Mouse (Mus musculus): ENCODE data around the gene Suz12.
"Not testable (repeated sequence)": the region's sequence is repeated elsewhere in the genome, so short reads cannot be mapped to it uniquely, and the experiment has no call there.

The Suz12 gene

GRCm38 (mm10) chr11:79992035-79992591 is 793 bp upstream of the Suz12 start:
- DNase-seq, result no peak

- peak; percentile 4 to 65 for DNase-seq
Measured at GRCm38 (mm10) chr11:79993356-79994270, 707 bp downstream of the Suz12 start.

GRCm38 (mm10) chr11:79994271-79994988 is 1.5 kb downstream of the Suz12 start:
- no peak for DNase-seq

- not testable (repeated sequence) for DNase-seq
Measured at GRCm38 (mm10) chr11:80016533-80016932, 23.6 kb downstream of the Suz12 start.

GRCm38 (mm10) chr11:80019792-80020191 is 26.9 kb downstream of the Suz12 start:
- no peak for DNase-seq

GRCm38 (mm10) chr11:80021306-80021705 is 28.4 kb downstream of the Suz12 start:
- no peak for DNase-seq

- no peak for DNase-seq
Measured at GRCm38 (mm10) chr11:80037495-80037894, 44.6 kb downstream of the Suz12 start.

GRCm38 (mm10) chr11:80042615-80043418 is 49.9 kb downstream of the Suz12 start:
- DNase-seq, result peak; percentile 57 to 64

- no peak for DNase-seq
Measured at GRCm38 (mm10) chr11:80043419-80043817, 50.5 kb downstream of the Suz12 start.

GRCm38 (mm10) chr11:80046856-80047255 is 54.0 kb downstream of the Suz12 start:
- peak; percentile 47 to 58 for DNase-seq

GRCm38 (mm10) chr11:80050088-80050487 is 57.2 kb downstream of the Suz12 start:
- DNase-seq, result no peak

GRCm38 (mm10) chr11:80052456-80052855 is 59.5 kb downstream of the Suz12 start:
- DNase-seq, result no peak

- DNase-seq, result no peak
Measured at GRCm38 (mm10) chr11:80053171-80053570, 60.3 kb downstream of the Suz12 start.

- no peak for DNase-seq
Measured at GRCm38 (mm10) chr11:80054659-80055058, 61.8 kb downstream of the Suz12 start.

GRCm38 (mm10) chr11:80056141-80056540 is 63.2 kb downstream of the Suz12 start:
- peak; percentile 46 to 75 for DNase-seq

- peak; percentile 10 to 65 for DNase-seq
Measured at GRCm38 (mm10) chr11:80062159-80062558, 69.3 kb downstream of the Suz12 start.

- DNase-seq, result peak in 1 of 2 experiments; percentile 27
Measured at GRCm38 (mm10) chr11:80066373-80066772, 73.5 kb downstream of the Suz12 start.

- DNase-seq, result no peak
Measured at GRCm38 (mm10) chr11:80067558-80067957, 74.7 kb downstream of the Suz12 start.

- no peak for DNase-seq
Measured at GRCm38 (mm10) chr11:80069815-80070214, 76.9 kb downstream of the Suz12 start.

- DNase-seq, result no peak
Measured at GRCm38 (mm10) chr11:80071039-80071438, 78.1 kb downstream of the Suz12 start.

GRCm38 (mm10) chr11:80072365-80072764 is 79.5 kb downstream of the Suz12 start:
- no peak for DNase-seq

GRCm38 (mm10) chr11:80075608-80076277 is 82.8 kb downstream of the Suz12 start:
- no peak for DNase-seq
